Mouse (Mus musculus): ENCODE results near the gene Siglecf. TPM values are rescaled to one million over a fixed set of nuclear protein-coding genes. Genes with fewer than 3 reads are reported as not detected.

Siglecf gene
- polyA plus RNA-seq, 1 experiment from 2014 or later = 2.7 TPM

DNA sequence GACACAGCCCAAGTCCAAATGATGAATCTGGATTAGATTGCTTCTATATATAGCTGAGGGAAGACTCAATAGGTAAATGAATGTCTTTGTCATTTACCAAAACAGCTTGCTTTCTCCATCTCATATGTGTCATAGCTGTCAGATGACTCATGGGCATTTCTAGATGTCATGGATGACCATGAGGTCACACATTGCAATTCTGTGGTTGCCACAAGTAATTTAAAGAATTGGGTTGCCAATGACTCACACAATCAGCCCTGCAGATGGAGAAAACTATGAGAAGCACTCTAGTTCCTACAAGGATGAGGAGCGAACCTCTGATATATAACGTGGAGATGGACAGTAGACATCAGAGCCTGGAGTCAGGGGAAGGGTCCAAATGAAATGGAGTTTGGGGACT is 48.4 kb downstream of the Siglecf start:
- H3K9me3 ChIP-seq (ENCODE audit: control insufficient read depth, low read length) = no peaks in the 10 kb centered on the region
- H3K36me3 ChIP-seq (ENCODE audit: control insufficient read depth, insufficient read depth, low read length) = no peaks in the 10 kb centered on the region
- no peaks in the 10 kb centered on the region for H3K27me3 ChIP-seq (replicated peaks; ENCODE audit: control insufficient read depth, insufficient read depth, low read length)
- DNase-seq (ENCODE audit: low spot score) (no peak), ATAC-seq (replicated peaks; ENCODE audit: low FRiP score) (no peak)
- no peak overlapping the region for H3K4me2 ChIP-seq
- no peak overlapping the region for H3K27ac ChIP-seq (ENCODE audit: low read depth, low read length)
- no peak overlapping the region for H3K4me3 ChIP-seq (ENCODE audit: low read depth, low read length)
- H3K4me1 ChIP-seq (replicated peaks; ENCODE audit: control insufficient read depth, insufficient read depth, low read length) = no peaks in the 10 kb centered on the region
- 86% methylated on average over 2 of the region's 2 CpGs for WGBS
- H3K9ac ChIP-seq (ENCODE audit: low read depth, low read length) = no peak overlapping the region

DNA sequence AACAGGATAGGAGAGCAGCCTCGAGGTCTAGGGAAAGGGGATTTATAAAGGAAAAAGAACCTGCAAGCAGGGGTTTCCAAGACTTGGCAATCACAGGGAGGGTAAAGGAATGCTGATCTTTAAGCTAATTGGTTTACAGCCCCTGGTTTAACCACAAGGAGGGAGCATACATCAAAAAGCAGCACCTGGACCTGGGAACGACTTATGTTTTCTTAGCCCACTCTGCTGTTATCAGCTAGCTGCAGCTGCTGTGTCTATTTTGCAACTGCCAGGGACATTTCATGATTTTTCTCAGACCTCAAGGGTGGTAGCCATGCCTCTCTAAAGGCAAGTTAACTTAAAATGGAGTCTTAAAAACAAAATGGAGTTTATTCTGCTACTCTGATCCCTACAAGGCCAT is 51.6 kb downstream of the Siglecf start:
- no peak overlapping the region for H3K27ac ChIP-seq (ENCODE audit: low read depth, low read length)
- WGBS = 24% methylated on average over 2 of the region's 2 CpGs
- no peaks in the 10 kb centered on the region for H3K4me1 ChIP-seq (replicated peaks; ENCODE audit: control insufficient read depth, insufficient read depth, low read length)
- H3K4me3 ChIP-seq (ENCODE audit: low read depth, low read length) = no peak overlapping the region
- H3K4me2 ChIP-seq = no peak overlapping the region
- H3K27me3 ChIP-seq (replicated peaks; ENCODE audit: control insufficient read depth, insufficient read depth, low read length) = no peaks in the 10 kb centered on the region
- no peak for ATAC-seq (replicated peaks; ENCODE audit: low FRiP score)
- no peaks in the 10 kb centered on the region for H3K9me3 ChIP-seq (ENCODE audit: control insufficient read depth, low read length)
- H3K9ac ChIP-seq (ENCODE audit: low read depth, low read length) = no peak overlapping the region
- H3K36me3 ChIP-seq (ENCODE audit: control insufficient read depth, insufficient read depth, low read length) = no peaks in the 10 kb centered on the region
- DNase-seq (ENCODE audit: low spot score) = no peak

DNA sequence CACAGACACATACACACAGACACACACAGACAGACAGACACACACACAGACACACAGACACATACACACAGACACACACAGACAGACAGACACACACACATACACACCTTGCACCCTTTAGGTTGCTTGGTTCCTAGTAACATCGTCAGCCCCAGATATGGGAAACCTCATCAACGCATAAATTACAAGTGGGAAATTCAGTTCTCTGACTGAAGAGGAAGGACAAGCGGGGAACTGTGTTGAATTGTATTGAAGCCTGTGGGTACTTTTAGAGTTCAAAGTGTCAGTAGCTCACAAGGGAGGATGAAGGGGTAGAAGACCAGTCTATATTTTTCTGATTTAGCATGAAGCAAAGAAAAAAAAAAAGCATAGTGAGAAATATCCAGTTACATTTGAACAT is 56.4 kb downstream of the Siglecf start:
- Histone ChIP-seq H3K27ac (ENCODE audit: low read depth, low read length) (no peak overlapping the region), H3K4me2 (no peak overlapping the region), H3K9ac (ENCODE audit: low read depth, low read length) (no peak overlapping the region), H3K4me1 (replicated peaks; ENCODE audit: control insufficient read depth, insufficient read depth, low read length) (no peaks in the 10 kb centered on the region), H3K9me3 (ENCODE audit: control insufficient read depth, low read length) (no peaks in the 10 kb centered on the region), H3K27me3 (replicated peaks; ENCODE audit: control insufficient read depth, insufficient read depth, low read length) (no peaks in the 10 kb centered on the region), H3K36me3 (ENCODE audit: control insufficient read depth, insufficient read depth, low read length) (no peaks in the 10 kb centered on the region), H3K4me3 (ENCODE audit: low read depth, low read length) (no peak overlapping the region)
- DNase-seq (ENCODE audit: low spot score) (no peak), ATAC-seq (replicated peaks; ENCODE audit: low FRiP score) (no peak)
- 68% methylated on average over 3 of the region's 3 CpGs for WGBS

DNA sequence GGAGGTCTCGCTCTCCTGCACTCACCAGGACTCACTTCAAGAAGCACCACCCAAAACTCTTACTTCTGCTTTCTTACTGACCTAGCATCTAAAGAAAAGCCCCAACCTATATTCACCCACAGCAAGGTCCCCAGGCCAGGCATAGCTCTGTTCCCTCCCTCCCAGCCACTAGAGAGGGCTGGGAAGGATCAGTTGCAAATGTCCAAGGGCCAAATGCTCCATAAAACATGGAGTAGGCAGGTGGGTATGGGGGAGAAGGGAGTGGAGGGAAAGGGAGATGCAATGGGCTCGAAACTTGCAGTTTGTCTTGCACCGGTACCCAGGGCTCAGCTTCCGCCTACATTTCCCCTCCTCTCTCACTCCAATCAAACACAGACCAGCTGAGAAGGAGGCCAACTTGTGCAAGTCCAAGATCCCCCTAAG is 57.0 kb downstream of the Siglecf start, which contains the start of gene Siglecg:
Gene Siglecg (plus strand): TSS at position 74 of the 423 bp plus-strand sequence.
- H3K27me3 ChIP-seq (replicated peaks; ENCODE audit: control insufficient read depth, insufficient read depth, low read length) = no peaks in the 10 kb centered on the region
- DNase-seq (ENCODE audit: low spot score) = no peak
- no peaks in the 10 kb centered on the region for H3K4me1 ChIP-seq (replicated peaks; ENCODE audit: control insufficient read depth, insufficient read depth, low read length)
- no peak within 1 kb of the TSS for H3K4me2 ChIP-seq
- no peak for ATAC-seq (replicated peaks; ENCODE audit: low FRiP score)
- no peaks in the 10 kb centered on the region for H3K9me3 ChIP-seq (ENCODE audit: control insufficient read depth, low read length)
- WGBS = 71% methylated on average over 4 of the region's 4 CpGs
- H3K9ac ChIP-seq (ENCODE audit: low read depth, low read length) = no peak within 1 kb of the TSS
- H3K4me3 ChIP-seq (ENCODE audit: low read depth, low read length) = no peak within 1 kb of the TSS
- H3K36me3 ChIP-seq (ENCODE audit: control insufficient read depth, insufficient read depth, low read length) = no peaks in the 10 kb centered on the region
- no peak within 1 kb of the TSS for H3K27ac ChIP-seq (ENCODE audit: low read depth, low read length)

DNA sequence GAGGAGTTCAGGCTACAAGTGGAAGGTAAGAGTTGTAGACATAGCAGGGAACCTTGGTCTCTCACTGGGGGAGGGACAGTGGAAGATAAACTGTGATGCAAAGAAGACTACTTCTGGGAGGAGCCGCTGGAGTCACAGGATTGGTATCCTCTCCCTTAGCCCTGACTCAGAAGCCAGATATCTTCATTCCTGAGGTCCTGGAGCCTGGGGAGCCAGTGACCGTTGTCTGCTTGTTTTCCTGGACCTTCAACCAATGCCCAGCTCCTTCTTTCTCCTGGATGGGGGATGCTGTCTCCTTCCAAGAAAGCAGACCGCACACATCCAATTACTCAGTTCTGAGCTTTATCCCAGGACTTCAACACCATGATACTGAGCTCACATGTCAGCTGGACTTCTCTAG is 57.9 kb downstream of the Siglecf start:
- Histone ChIP-seq H3K4me2 (no peak overlapping the region), H3K9me3 (ENCODE audit: control insufficient read depth, low read length) (no peaks in the 10 kb centered on the region), H3K27ac (ENCODE audit: low read depth, low read length) (no peak overlapping the region), H3K4me3 (ENCODE audit: low read depth, low read length) (no peak overlapping the region), H3K36me3 (ENCODE audit: control insufficient read depth, insufficient read depth, low read length) (no peaks in the 10 kb centered on the region), H3K27me3 (replicated peaks; ENCODE audit: control insufficient read depth, insufficient read depth, low read length) (no peaks in the 10 kb centered on the region), H3K4me1 (replicated peaks; ENCODE audit: control insufficient read depth, insufficient read depth, low read length) (no peaks in the 10 kb centered on the region), H3K9ac (ENCODE audit: low read depth, low read length) (no peak overlapping the region)
- WGBS = 71% methylated on average over 3 of the region's 3 CpGs
- ATAC-seq (replicated peaks; ENCODE audit: low FRiP score) (no peak), DNase-seq (ENCODE audit: low spot score) (no peak)

Other genes with a start within 250 kb of the Siglecf start
- not detected in 2 replicates for gene Zfp936, start 237.1 kb upstream of the Siglecf start, polyA plus RNA-seq (2014; fragmentation: Nextera tagmentation; extraction: Ambion mirVana)
- 10.4 and 14.1 TPM in 2 replicates for gene Zfp715, start 38.0 kb upstream of the Siglecf start, polyA plus RNA-seq (2014; fragmentation: Nextera tagmentation; extraction: Ambion mirVana)
- 0.34 and 0.47 TPM in 2 replicates for gene Siglecg, start 56.9 kb downstream of the Siglecf start, polyA plus RNA-seq (2014; fragmentation: Nextera tagmentation; extraction: Ambion mirVana)
- gene Lim2, start 76.3 kb downstream of the Siglecf start, polyA plus RNA-seq (2014; fragmentation: Nextera tagmentation; extraction: Ambion mirVana) = 0.10 TPM in 1 of 2 replicates, not detected in the other
- 3.5 and 3.8 TPM in 2 replicates for gene Nkg7, start 85.7 kb downstream of the Siglecf start, polyA plus RNA-seq (2014; fragmentation: Nextera tagmentation; extraction: Ambion mirVana)
- gene Cldnd2, start 89.4 kb downstream of the Siglecf start, polyA plus RNA-seq (2014; fragmentation: Nextera tagmentation; extraction: Ambion mirVana) = not detected in 2 replicates
- gene Etfb, start 92.7 kb downstream of the Siglecf start, polyA plus RNA-seq (2014; fragmentation: Nextera tagmentation; extraction: Ambion mirVana) = 369 and 378 TPM in 2 replicates
- 0.37 TPM in 1 of 2 replicates, not detected in the other for gene Gm45233, start 92.8 kb downstream of the Siglecf start, polyA plus RNA-seq (2014; fragmentation: Nextera tagmentation; extraction: Ambion mirVana)
- 1.1 and 1.9 TPM in 2 replicates for gene Vsig10l, start 111.8 kb downstream of the Siglecf start, polyA plus RNA-seq (2014; fragmentation: Nextera tagmentation; extraction: Ambion mirVana)
- 0.16 and 0.25 TPM in 2 replicates for gene Iglon5, start 138.7 kb downstream of the Siglecf start, polyA plus RNA-seq (2014; fragmentation: Nextera tagmentation; extraction: Ambion mirVana)
- gene 4931406B18Rik, start 154.6 kb downstream of the Siglecf start, polyA plus RNA-seq (2014; fragmentation: Nextera tagmentation; extraction: Ambion mirVana) = not detected in 2 replicates
- gene Cd33, start 193.1 kb downstream of the Siglecf start, polyA plus RNA-seq (2014; fragmentation: Nextera tagmentation; extraction: Ambion mirVana) = 1.3 and 1.6 TPM in 2 replicates
- gene Zfp658, start 210.9 kb downstream of the Siglecf start, polyA plus RNA-seq (2014; fragmentation: Nextera tagmentation; extraction: Ambion mirVana) = 0.97 and 1.1 TPM in 2 replicates
- 7.0 and 9.1 TPM in 2 replicates for gene Zfp719, start 228.3 kb downstream of the Siglecf start, polyA plus RNA-seq (2014; fragmentation: Nextera tagmentation; extraction: Ambion mirVana)

All from liver, embryonic 11.5 days (tissue).